Mouse (Mus musculus): ENCODE measurements around the gene Rnasek. TPM values are rescaled to one million over a fixed set of nuclear protein-coding genes. Genes with fewer than 3 reads are reported as not detected.
A peak's percentile ranks its signal among the peaks of the same experiment; 100 is the strongest.

Gene Rnasek
- 84.7 and 93.5 TPM in 2 replicates for polyA plus RNA-seq (2016; fragmentation: Nextera tagmentation; extraction: Ambion mirVana)

DNA sequence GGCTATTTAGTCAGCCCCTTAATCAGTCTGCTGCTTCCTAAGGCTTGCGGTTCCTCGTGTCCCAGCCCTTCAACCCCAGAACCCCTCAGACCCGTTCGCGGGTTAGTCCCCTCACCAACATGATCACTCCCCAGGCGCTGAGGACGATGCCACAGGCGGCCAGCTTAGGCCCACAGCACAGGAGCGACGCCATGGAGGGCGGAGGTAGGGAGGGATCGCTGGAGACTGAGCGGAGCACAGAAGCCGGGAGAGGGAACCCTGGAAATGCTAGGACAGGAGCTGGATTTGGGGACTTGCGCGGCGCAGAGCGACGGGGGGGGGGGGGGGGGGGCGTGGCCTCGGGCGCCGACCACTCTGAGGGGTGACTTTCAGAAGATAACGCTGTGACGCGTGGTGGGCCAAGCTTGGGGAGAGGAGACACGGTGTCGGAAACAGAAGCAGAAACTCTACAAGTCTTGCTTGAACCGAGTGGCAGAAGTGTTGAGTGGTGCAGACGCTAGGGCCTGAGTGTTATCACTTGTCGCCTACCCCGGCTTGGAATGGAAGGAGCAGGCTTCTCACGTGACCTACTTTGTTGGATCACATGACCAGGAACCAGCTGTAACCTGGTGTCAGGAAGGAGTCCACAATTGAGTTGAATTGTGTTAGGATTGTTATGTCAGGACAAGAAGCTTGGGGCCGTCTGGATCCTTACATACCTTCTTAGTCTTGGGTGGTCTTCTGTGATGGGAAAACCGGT, at the start of gene Rnasek, which contains the start of gene Gm21988:
Rnasek (minus strand) TSS at position 302 of the 739 bp plus-strand sequence.
Gm21988 (minus strand) TSS at position 290 of the 739 bp plus-strand sequence.
- H3K4me1 ChIP-seq = peaks cover 41% of the 10 kb centered on the region
- DNase-seq (ENCODE audit: low spot score) = peak; percentile 86
- H3K9me3 ChIP-seq (replicated peaks) = no peaks in the 10 kb centered on the region
- H3K27me3 ChIP-seq (ENCODE audit: low read depth, poor library complexity, severe bottlenecking) = no peaks in the 10 kb centered on the region
- peak within 1 kb of the TSS; percentile 77 for H3K4me3 ChIP-seq
- H3K27ac ChIP-seq = peak within 1 kb of the TSS; percentile 95
- under 1% methylated on average over 30 of the region's 35 CpGs for WGBS
- H3K36me3 ChIP-seq = peaks cover 14% of the 10 kb centered on the region

DNA sequence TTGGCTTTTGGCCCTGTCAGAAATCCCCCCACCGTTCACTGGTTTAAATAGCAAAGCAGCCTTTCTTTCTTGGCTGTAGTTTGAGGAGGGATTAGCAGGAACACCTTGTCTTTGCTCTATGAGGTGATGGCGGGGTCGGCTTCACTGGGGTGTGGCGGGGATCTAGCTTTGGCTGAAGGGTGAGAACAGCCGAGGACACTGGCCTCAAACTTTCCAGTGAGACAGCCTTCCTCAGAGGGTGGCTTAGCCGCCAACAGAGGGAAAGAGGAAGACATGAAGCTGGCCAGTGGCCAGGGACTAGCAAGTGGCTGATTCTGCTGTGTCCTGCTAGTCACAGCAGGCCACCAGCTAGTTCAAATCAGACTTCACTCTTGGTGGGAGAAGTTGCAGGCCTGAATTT, 49.6 kb upstream of the Rnasek start:
- DNase-seq (ENCODE audit: low spot score) = no peak
- WGBS = 48% methylated on average over 6 of the region's 6 CpGs

DNA sequence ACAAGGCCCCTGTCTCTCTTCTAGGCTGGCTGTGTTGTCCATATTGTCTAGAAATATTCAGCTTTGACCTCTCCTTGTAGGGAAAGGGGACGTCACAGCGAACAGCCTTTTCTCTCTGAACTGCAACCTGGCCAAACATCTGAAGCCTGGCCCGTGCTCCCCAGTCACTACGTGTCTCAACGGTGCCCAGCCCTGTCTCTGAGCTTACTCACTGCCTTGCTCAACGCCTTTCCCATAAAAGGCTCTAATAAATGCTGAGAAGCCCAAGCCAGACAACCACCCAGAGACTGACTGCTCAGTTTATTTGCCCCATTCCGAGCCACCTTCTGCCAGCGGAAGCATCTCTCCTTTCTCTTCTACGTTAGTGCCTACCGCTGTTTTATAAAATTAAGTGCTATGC, 48.5 kb upstream of the Rnasek start:
- no peaks in the 10 kb centered on the region for H3K27me3 ChIP-seq (ENCODE audit: low read depth, poor library complexity, severe bottlenecking)
- H3K9me3 ChIP-seq (replicated peaks) = no peaks in the 10 kb centered on the region
- H3K4me1 ChIP-seq = peaks cover 11% of the 10 kb centered on the region
- no peaks in the 10 kb centered on the region for H3K36me3 ChIP-seq
- no peak overlapping the region for H3K4me3 ChIP-seq
- no peak for DNase-seq (ENCODE audit: low spot score)
- WGBS = 83% methylated on average over 10 of the region's 10 CpGs
- H3K27ac ChIP-seq = no peak overlapping the region

More for the DNA sequence above, 49.6 kb upstream of the Rnasek start:
- Histone ChIP-seq H3K4me1 (peaks cover 11% of the 10 kb centered on the region), H3K36me3 (no peaks in the 10 kb centered on the region), H3K9me3 (replicated peaks) (no peaks in the 10 kb centered on the region), H3K27me3 (ENCODE audit: low read depth, poor library complexity, severe bottlenecking) (no peaks in the 10 kb centered on the region), H3K4me3 (no peak overlapping the region), H3K27ac (no peak overlapping the region)

DNA sequence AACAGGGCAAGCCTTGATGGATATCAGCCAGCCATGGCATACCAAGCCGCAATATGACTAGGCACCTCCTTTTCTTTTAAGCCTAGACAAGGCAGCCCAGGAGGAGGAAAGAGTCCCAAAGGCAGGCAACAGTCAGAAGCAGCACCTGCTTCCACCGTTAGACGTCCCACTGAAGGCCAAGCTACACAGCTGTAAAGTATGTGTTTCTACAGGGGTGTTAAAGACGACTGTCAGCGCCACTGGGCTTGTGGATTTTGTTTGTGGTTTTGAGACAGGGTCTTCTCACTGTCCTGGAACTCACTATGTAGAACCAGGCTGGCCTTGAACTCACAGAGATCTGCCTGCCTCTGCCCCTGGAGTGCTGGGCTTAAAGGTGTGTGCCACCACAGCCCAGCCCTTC, 46.0 kb upstream of the Rnasek start:
- 80% methylated on average over 5 of the region's 5 CpGs for WGBS
- Histone ChIP-seq H3K4me3 (no peak overlapping the region), H3K9me3 (replicated peaks) (no peaks in the 10 kb centered on the region), H3K27me3 (ENCODE audit: low read depth, poor library complexity, severe bottlenecking) (no peaks in the 10 kb centered on the region), H3K36me3 (no peaks in the 10 kb centered on the region), H3K4me1 (peaks cover 6% of the 10 kb centered on the region), H3K27ac (no peak overlapping the region)
- DNase-seq (ENCODE audit: low spot score) = no peak

DNA sequence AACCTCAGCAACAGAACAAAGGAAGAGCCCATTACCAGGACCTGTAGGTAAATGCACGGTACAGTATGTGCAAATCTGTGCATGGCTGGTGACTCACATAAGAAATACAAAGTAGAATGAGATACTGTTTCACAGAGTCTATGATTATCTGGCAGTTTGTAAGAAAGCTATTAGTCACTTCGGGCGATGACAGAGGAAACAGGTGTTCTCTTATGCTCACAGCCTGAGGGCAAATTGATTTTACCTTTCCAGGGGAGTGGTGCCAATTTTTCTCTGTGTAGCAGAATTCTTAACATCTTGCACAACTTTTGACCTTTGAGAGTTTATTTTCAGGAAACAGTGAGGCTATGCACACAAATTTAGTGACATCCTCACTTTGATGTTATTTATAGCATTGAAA, 45.1 kb upstream of the Rnasek start:
- H3K4me3 ChIP-seq = no peak overlapping the region
- 0 out of 2 replicates have a peak, but pooled peaks cover 2% of the 10 kb centered on the region for H3K4me1 ChIP-seq
- no peak for DNase-seq (ENCODE audit: low spot score)
- no peaks in the 10 kb centered on the region for H3K9me3 ChIP-seq (replicated peaks)
- no peaks in the 10 kb centered on the region for H3K36me3 ChIP-seq
- H3K27ac ChIP-seq = no peak overlapping the region
- 85% methylated on average over 3 of the region's 3 CpGs for WGBS
- H3K27me3 ChIP-seq (ENCODE audit: low read depth, poor library complexity, severe bottlenecking) = no peaks in the 10 kb centered on the region

- H3K4me1 ChIP-seq = 0 out of 2 replicates have a peak, but pooled peaks cover 2% of the 10 kb centered on the region
- no peaks in the 10 kb centered on the region for H3K27me3 ChIP-seq (ENCODE audit: low read depth, poor library complexity, severe bottlenecking)
- H3K36me3 ChIP-seq = no peaks in the 10 kb centered on the region
- H3K27ac ChIP-seq = no peak overlapping the region
- no peak overlapping the region for H3K4me3 ChIP-seq
- H3K9me3 ChIP-seq (replicated peaks) = no peaks in the 10 kb centered on the region
- DNase-seq (ENCODE audit: low spot score) = no peak
- WGBS = 83% methylated on average over 4 of the region's 4 CpGs
Measured at GRCm38 (mm10) chr11:70283666-70284065, 44.0 kb upstream of the Rnasek start.

- Histone ChIP-seq H3K4me1 (no peaks in the 10 kb centered on the region), H3K36me3 (no peaks in the 10 kb centered on the region), H3K27me3 (ENCODE audit: low read depth, poor library complexity, severe bottlenecking) (no peaks in the 10 kb centered on the region), H3K4me3 (no peak overlapping the region), H3K9me3 (replicated peaks) (no peaks in the 10 kb centered on the region), H3K27ac (no peak overlapping the region)
- DNase-seq (ENCODE audit: low spot score) = no peak
- WGBS = 79% methylated on average over 3 of the region's 3 CpGs
Measured at GRCm38 (mm10) chr11:70280441-70280840, 40.8 kb upstream of the Rnasek start.

DNA sequence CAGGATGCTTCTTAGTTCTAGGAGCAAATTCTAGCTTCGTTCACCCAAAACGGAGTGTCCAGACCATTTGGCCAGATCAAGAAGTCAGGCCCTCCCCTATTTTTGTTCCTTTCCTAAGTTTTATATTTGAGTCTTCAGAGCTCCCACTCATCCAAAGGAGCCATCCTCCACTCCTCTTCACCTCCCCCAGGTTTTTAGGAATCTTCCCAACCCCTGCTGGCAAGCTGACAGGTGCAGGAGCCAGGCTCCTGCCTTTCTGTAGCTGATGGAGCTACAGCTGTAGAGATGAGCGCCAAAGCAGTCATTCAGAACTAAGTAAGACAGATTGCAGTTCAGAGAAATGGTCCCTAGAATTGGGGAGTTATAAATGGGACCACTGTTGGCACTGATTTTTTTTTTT, 39.3 kb upstream of the Rnasek start:
- H3K4me3 ChIP-seq = no peak overlapping the region
- no peak for DNase-seq (ENCODE audit: low spot score)
- no peaks in the 10 kb centered on the region for H3K9me3 ChIP-seq (replicated peaks)
- H3K36me3 ChIP-seq = no peaks in the 10 kb centered on the region
- 89% methylated on average over 3 of the region's 3 CpGs for WGBS
- no peaks in the 10 kb centered on the region for H3K27me3 ChIP-seq (ENCODE audit: low read depth, poor library complexity, severe bottlenecking)
- no peaks in the 10 kb centered on the region for H3K4me1 ChIP-seq
- H3K27ac ChIP-seq = no peak overlapping the region

DNA sequence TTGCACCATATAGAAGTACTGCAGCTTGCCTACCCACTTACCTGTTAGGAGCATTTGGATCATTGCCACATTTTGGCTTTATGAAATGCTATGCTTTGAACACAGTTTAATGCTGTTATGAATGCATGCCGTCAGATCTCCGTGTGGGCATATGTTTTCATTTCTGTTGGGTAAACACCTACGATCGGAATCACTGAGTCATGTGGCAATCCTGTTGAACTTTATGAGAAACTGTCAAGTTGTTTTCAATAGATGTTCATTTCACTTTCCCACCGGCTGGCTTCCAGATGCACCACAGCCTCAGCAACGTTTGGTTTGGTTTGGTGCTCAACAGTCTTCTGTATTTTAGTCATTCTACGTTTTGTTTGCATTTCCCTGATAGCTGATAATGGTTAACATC, 32.0 kb upstream of the Rnasek start:
- Histone ChIP-seq H3K27ac (no peak overlapping the region), H3K27me3 (ENCODE audit: low read depth, poor library complexity, severe bottlenecking) (no peaks in the 10 kb centered on the region), H3K4me1 (no peaks in the 10 kb centered on the region), H3K4me3 (no peak overlapping the region), H3K36me3 (no peaks in the 10 kb centered on the region), H3K9me3 (replicated peaks) (no peaks in the 10 kb centered on the region)
- 88% methylated on average over 7 of the region's 7 CpGs for WGBS
- DNase-seq (ENCODE audit: low spot score) = no peak

GRCm38 (mm10) chr11:70266405-70266804, 26.8 kb upstream of the Rnasek start:
- Histone ChIP-seq H3K36me3 (no peaks in the 10 kb centered on the region), H3K4me1 (no peaks in the 10 kb centered on the region), H3K27me3 (ENCODE audit: low read depth, poor library complexity, severe bottlenecking) (0 out of 2 replicates have a peak, but pooled peaks cover 5% of the 10 kb centered on the region), H3K9me3 (replicated peaks) (no peaks in the 10 kb centered on the region), H3K27ac (no peak overlapping the region), H3K4me3 (no peak overlapping the region)
- WGBS = 80% methylated on average over 1 of the region's 1 CpGs
- no peak for DNase-seq (ENCODE audit: low spot score)

- Histone ChIP-seq H3K9me3 (replicated peaks) (no peaks in the 10 kb centered on the region), H3K4me3 (no peak overlapping the region), H3K27me3 (ENCODE audit: low read depth, poor library complexity, severe bottlenecking) (0 out of 2 replicates have a peak, but pooled peaks cover 5% of the 10 kb centered on the region), H3K4me1 (no peaks in the 10 kb centered on the region), H3K36me3 (no peaks in the 10 kb centered on the region), H3K27ac (no peak overlapping the region)
- no peak for DNase-seq (ENCODE audit: low spot score)
- WGBS = 74% methylated on average over 4 of the region's 4 CpGs
Measured at GRCm38 (mm10) chr11:70265819-70266218, 26.2 kb upstream of the Rnasek start.

GRCm38 (mm10) chr11:70265252-70265651, 25.6 kb upstream of the Rnasek start:
- 57% methylated on average over 3 of the region's 3 CpGs for WGBS
- Histone ChIP-seq H3K27me3 (ENCODE audit: low read depth, poor library complexity, severe bottlenecking) (0 out of 2 replicates have a peak, but pooled peaks cover 5% of the 10 kb centered on the region), H3K36me3 (no peaks in the 10 kb centered on the region), H3K27ac (no peak overlapping the region), H3K9me3 (replicated peaks) (no peaks in the 10 kb centered on the region), H3K4me1 (no peaks in the 10 kb centered on the region), H3K4me3 (no peak overlapping the region)
- no peak for DNase-seq (ENCODE audit: low spot score)

DNA sequence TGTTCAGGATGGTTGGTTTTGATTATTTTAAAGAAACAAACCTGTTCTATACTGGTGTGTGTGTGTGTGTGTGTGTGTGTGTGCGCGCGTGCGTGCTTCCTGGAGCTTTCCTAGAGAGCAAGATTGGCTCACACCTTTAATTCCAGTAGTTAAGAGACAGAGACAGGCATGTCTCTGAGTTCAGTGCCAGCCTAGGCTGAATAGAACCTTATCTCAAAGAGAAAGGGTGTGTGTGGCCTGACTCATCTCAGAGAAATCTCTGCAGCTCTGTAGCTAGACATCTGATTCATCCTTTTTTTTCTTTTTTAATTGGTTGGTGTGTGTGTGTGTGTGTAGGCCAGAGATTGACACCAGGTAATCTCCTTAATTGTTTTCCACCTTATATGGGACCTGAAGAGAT, 19.4 kb upstream of the Rnasek start:
- no peaks in the 10 kb centered on the region for H3K9me3 ChIP-seq (replicated peaks)
- peaks cover 31% of the 10 kb centered on the region for H3K27me3 ChIP-seq (ENCODE audit: low read depth, poor library complexity, severe bottlenecking)
- no peak overlapping the region for H3K4me3 ChIP-seq
- no peaks in the 10 kb centered on the region for H3K36me3 ChIP-seq
- 92% methylated on average over 4 of the region's 4 CpGs for WGBS
- DNase-seq (ENCODE audit: low spot score) = no peak
- H3K4me1 ChIP-seq = peaks cover 15% of the 10 kb centered on the region
- no peak overlapping the region for H3K27ac ChIP-seq
